Mouse (Mus musculus): Measurements from ENCODE around the gene Tmem120b.
A peak's percentile ranks its signal among the peaks of the same experiment; 100 is the strongest.

Tmem120b gene

DNA sequence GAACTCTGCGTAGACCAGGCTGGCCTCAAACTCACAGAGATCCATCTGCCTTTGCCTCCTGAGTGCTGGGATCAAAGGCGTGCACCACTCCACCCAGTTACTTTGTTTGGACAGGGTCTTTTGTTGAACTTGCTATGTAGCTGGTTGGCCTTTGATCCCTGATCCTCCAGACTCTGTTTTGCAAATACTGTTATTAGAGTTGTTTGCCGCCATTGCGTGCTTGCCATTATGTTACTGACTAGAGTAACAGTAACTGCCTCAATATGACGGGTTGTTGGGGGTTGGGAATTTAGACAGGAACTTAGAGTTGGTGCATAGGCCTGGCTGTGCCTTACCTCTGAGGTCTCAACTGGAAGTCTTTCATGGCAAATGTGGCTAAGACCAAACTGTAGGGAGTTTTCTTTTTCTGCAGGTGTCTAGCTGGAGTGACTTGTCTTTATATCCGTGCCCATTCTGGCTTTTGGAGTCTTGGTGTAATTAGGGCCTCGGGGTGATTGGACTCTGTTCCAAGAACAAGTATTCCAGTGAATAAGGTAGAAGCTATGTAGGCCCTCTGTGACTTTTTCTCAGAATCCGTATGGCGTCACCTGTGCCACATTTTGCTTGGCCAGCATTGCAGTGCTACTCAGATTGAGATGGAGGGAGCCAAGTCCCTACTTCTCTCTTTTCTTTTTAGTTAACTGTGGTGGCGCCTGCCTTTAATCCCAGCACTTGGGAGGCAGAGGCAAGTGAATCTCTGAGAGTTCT is 22.5 kb downstream of the Tmem120b start:
- no peak for DNase-seq (ENCODE audit: low read depth)

- no peak for DNase-seq (ENCODE audit: low read depth)
Measured at GRCm38 (mm10) chr5:123093077-123093633, 24.9 kb downstream of the Tmem120b start.

DNA sequence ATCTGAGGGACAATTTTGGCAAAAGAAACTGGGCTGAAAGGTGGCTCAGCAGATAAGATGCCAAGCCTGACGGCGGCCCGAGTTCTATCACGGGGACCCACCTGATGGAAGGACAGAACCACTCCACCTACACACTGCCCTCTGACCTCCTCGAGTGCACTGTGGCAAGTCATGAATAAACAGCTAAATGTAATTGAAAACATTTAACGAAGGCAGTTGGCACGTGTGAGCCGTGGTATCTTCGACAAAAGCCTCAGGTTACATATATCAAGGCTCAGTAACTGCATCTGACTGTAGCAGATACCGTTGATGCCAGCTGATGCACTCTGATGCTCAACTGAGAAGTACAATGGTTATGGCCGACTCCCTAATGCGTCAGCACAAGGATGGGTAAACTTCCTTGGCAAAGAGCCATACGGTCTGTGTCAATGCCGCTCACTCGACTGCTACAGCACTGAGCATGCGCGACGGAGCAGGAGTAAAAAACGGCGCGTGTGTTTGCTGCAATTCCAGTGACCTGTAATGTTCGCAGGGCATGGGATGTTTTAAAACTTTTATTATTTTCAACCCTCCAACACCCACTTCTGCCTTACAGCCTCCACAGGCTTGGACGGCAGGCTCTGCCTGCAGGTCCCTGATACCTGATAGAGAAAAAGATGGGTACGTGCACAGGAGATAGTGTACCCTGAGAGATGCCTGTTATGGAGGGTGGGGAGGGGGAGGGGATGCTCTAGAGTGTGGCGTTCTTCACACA is 26.2 kb downstream of the Tmem120b start:
- no peak for DNase-seq (ENCODE audit: low read depth)

DNA sequence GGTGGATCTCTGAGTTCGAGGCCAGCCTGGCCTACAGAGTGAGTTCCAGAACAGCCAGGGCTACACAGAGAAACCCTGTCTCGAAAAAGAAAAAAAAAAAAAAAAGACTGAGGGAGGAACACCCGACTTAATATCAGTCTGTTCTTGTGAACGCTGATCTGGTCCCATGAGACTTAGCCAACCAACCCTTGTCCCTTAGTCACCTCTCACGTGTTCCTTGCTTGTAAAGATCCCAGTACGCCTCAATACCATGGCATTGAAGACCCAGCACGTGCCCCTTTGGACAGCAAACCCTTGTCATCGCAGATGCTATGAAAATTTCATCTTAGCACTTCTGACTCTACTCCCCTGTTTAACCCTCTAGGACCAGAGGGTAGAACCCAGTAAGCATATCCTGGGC is 28.1 kb downstream of the Tmem120b start:
- DNase-seq (ENCODE audit: low read depth), result no peak

DNA sequence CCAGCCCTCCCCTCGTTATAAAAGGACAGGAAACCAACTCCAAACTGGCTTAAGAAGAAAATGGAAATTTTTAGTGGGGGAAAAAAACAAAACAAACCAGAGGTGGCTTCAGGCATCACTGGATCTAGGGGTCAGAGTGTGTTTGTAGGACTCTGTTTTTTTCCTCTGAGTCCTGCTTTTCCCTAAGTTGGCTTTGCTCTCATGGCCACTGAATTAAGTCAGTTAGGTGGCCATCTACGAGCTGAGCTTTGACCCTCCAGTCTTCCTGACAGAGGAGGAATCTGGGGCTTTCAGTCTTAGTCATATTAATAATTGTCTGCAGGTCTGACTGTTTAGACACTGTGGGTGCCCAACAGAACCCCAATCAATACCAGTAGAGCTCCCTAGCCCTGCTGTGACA is 30.3 kb downstream of the Tmem120b start:
- DNase-seq (ENCODE audit: low read depth), result no peak

DNA sequence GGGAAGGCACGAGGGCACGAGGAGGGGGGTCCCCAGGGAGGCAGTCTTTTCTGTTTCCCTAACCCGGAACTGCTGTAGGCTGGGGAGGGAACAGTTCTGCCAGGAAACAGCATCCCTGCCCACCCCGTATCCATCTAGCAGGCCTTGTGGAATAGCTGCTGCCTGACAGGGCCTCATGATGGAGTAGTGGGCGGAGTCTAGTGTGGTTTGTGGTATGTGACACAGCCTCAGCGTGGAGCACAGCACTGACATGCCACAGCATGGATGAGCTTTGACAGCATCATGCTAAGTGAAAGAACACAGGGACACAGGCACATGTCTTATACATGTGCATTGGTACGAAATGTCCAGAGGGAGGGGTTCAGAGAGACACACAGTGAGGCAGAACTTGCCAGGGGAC is 34.2 kb downstream of the Tmem120b start:
- peak; percentile 42 for DNase-seq (ENCODE audit: low read depth)

- DNase-seq (ENCODE audit: low read depth), result no peak
Measured at GRCm38 (mm10) chr5:123103556-123103955, 35.3 kb downstream of the Tmem120b start.

DNA sequence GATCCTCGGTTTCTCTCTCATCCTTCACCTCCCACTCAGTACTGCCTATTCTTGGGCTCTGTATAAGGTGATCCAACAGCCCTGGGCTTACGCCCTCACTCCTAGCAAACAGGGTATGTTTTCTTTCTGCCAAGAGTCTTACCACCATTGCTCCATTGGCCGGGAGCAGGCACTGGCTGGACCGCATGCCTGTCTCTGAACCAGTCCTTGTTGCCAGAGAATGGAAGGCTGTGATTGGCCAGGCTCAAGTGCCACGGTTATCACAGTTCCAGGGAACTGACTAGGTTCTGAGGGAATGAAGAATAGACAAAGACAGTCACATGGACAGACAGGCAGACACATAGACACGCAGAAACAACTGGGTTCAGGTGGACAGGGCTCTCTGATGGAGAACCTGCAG is 36.6 kb downstream of the Tmem120b start:
- no peak for DNase-seq (ENCODE audit: low read depth)

GRCm38 (mm10) chr5:123109452-123110203 is 41.4 kb downstream of the Tmem120b start:
- DNase-seq (ENCODE audit: low read depth), result no peak

DNA sequence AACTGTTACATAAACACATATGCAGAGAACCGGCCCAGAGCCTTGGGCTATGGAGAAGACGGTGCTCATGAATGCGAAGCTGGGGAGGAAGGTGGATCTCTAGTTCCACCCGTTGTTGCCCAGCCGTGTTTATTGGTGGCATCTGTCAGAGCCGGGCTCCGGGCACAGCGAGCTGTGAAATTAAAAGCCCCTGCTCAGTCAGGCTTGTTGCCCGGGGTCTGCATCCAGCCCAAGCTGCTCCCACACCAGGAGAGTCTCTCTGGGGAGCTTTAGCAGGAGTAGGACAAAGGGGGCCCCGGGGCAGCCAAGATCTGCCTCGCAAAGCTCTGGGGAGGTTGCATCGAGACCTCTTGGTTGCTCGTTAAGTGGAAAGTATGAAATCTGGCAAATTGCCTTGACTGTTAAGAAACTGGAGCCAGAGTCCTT is 42.1 kb downstream of the Tmem120b start:
- no peak for DNase-seq (ENCODE audit: low read depth)

DNA sequence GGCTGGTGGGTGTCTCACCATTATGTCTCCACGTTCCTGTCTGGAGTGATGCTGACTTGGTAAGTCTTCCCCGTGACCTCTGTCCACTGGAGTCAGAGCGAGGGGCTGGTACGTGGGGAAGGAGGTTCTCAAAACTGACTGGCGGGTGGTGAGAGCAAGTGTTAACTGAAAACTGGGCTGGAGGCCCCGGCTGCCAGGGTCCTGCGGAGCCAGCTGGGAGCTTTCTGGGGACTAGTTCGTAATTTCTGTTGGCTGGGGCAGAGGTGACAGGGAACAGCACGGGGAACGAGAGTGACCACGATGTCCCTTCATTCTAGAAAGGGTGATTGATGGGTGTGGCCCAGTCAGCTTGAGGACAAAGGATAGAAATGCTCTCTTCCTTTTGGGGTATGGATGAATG is 45.9 kb downstream of the Tmem120b start:
- no peak for DNase-seq (ENCODE audit: low read depth)

- peak; percentile 47 for DNase-seq (ENCODE audit: low read depth)
Measured at GRCm38 (mm10) chr5:123114924-123115323, 46.7 kb downstream of the Tmem120b start.

- no peak for DNase-seq (ENCODE audit: low read depth)
Measured at GRCm38 (mm10) chr5:123116080-123116479, 47.9 kb downstream of the Tmem120b start.

DNA sequence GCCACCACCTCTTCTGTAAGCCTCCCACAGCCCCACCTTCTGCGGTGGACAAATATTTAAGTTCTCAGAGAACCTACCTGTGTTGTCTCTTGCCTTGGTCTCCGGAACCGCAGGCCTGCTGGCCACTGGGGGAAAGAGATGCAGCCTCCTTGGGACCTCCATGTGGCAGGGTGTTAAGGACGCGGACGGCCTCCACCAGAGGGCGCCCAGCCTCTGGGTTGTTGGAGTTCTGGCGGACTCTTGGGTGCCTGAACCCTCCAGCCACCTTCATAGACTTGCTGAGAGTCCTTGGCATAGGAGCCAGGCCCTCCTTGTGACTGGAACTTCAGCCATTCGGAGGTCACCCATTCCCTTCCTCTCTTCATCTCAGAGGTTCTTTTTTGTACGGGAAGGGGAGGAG is 49.0 kb downstream of the Tmem120b start:
- DNase-seq (ENCODE audit: low read depth), result peak; percentile 86

DNA sequence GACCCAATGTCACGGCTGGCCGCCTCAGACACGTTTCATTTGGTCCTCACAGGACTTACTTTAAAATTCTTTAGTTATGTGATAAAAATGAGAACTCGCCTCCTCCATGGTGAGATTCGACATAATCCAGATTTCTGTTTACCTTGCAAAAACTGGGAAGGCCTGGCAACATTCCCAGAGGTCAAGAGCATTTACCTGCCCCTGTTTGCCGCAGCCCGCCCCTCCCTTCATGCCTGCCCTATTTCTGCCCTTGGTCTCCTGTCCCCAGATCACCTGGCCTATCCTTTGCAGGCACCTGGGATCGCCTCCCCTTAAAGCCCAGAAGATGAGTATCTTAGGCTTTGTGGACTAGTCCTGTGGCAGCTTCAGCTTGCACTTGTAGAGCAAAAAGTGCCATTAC is 49.6 kb downstream of the Tmem120b start:
- no peak for DNase-seq (ENCODE audit: low read depth)

GRCm38 (mm10) chr5:123118826-123119225 is 50.6 kb downstream of the Tmem120b start:
- DNase-seq (ENCODE audit: low read depth), result no peak

DNA sequence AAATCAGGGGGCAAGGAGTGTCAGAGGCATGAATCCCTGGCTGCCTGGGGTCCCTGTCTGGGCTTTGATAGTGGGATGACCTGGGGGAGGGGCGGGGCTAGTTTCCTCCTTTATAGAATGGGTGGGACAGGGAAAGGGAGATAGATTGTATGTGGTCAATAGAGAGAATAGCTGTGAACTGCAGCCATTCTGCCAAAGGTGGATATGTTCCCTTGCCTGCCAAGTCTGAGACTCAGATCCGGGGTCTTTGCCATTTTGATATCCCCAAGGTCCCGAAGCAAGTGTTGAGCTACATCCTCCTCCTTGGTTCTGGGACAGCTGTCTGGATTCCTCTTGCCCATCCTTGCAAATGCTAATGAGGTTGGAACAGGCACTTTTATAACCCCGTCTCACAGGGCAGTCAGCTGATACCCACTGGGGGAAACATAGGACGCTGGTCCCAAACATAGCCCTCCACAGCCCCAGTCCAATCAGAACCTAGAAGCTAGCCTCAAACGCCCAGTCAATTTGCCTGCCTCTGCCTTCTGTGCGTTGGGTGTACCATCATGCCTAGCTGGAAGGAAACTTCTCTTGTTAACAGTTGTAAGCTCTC is 52.5 kb downstream of the Tmem120b start:
- DNase-seq (ENCODE audit: low read depth), result no peak

GRCm38 (mm10) chr5:123122181-123122580 is 54.0 kb downstream of the Tmem120b start:
- peak; percentile 77 for DNase-seq (ENCODE audit: low read depth)

- DNase-seq (ENCODE audit: low read depth), result peak; percentile 67
Measured at GRCm38 (mm10) chr5:123125105-123125504, 56.9 kb downstream of the Tmem120b start.

- DNase-seq (ENCODE audit: low read depth), result peak; percentile 87
Measured at GRCm38 (mm10) chr5:123125638-123126406, 57.6 kb downstream of the Tmem120b start.

- peak; percentile 63 for DNase-seq (ENCODE audit: low read depth)
Measured at GRCm38 (mm10) chr5:123127031-123127430, 58.8 kb downstream of the Tmem120b start.
